Mouse (Mus musculus) CD4-positive, CD25-positive, alpha-beta regulatory T cell, adult 4 months (primary cell): Measurements from ENCODE around the gene Tmem39b. TPM values are rescaled to one million over a fixed set of nuclear protein-coding genes. Genes with fewer than 3 reads are reported as not detected.

Experiments
- ATAC-seq: one replicate; pipeline ENCODE4 v1.8.0; 2017
- polyA plus RNA-seq, 2 experiments: library from polyadenylated mRNA; unstranded; fragments of 100-300 nt; shearing (Covaris generic); gene quantifications; one replicate each; pipeline ENCODE4 v1.2.1; 2017

The Tmem39b gene
- polyA plus RNA-seq, 2 experiments from 2014 or later, result 8.1 to 16.8 TPM

- ATAC-seq, result no peak
Observed at GRCm38 (mm10) chr4:129683901-129684493, 12.6 kb downstream of the Tmem39b start.

GRCm38 (mm10) chr4:129681837-129682236 lies 14.8 kb downstream of the Tmem39b start:
- no peak for ATAC-seq

- ATAC-seq, result peak; percentile 12
Observed at GRCm38 (mm10) chr4:129672878-129673449, 23.7 kb downstream of the Tmem39b start.

GRCm38 (mm10) chr4:129672083-129672877 lies 24.4 kb downstream of the Tmem39b start, which contains the start of gene Kpna6:
Gene Kpna6, minus strand, starts transcription at chr4:129672767.
- ATAC-seq, result peak; percentile 79

- peak; percentile 72 for ATAC-seq
Observed at GRCm38 (mm10) chr4:129671491-129672082, 25.1 kb downstream of the Tmem39b start.

- no peak for ATAC-seq
Observed at GRCm38 (mm10) chr4:129662255-129662813, 34.3 kb downstream of the Tmem39b start.

- no peak for ATAC-seq
Observed at GRCm38 (mm10) chr4:129661584-129661983, 35.1 kb downstream of the Tmem39b start.

- no peak for ATAC-seq
Observed at GRCm38 (mm10) chr4:129654770-129655169, 41.9 kb downstream of the Tmem39b start.

GRCm38 (mm10) chr4:129650359-129650758 lies 46.3 kb downstream of the Tmem39b start:
- ATAC-seq, result no peak

GRCm38 (mm10) chr4:129648656-129649055 lies 48.0 kb downstream of the Tmem39b start:
- ATAC-seq, result no peak

GRCm38 (mm10) chr4:129645204-129645603 lies 51.4 kb downstream of the Tmem39b start:
- ATAC-seq, result no peak

GRCm38 (mm10) chr4:129641756-129642155 lies 54.9 kb downstream of the Tmem39b start:
- no peak for ATAC-seq

- peak; percentile 93 for ATAC-seq
Observed at GRCm38 (mm10) chr4:129640638-129641467, 55.8 kb downstream of the Tmem39b start, which contains the start of gene Txlna. Gene Txlna, minus strand, starts transcription at chr4:129641065.

- no peak for ATAC-seq
Observed at GRCm38 (mm10) chr4:129640101-129640637, 56.5 kb downstream of the Tmem39b start.

GRCm38 (mm10) chr4:129639221-129639620 lies 57.4 kb downstream of the Tmem39b start:
- ATAC-seq, result no peak

- ATAC-seq, result no peak
Observed at GRCm38 (mm10) chr4:129633852-129634251, 62.8 kb downstream of the Tmem39b start.

GRCm38 (mm10) chr4:129631867-129632266 lies 64.8 kb downstream of the Tmem39b start:
- ATAC-seq, result no peak

GRCm38 (mm10) chr4:129630944-129631343 lies 65.7 kb downstream of the Tmem39b start:
- ATAC-seq, result no peak
